Mouse (Mus musculus) midbrain, embryonic 15.5 days (tissue): ENCODE results near the gene Dusp11. TPM values are rescaled to one million over a fixed set of nuclear protein-coding genes. Genes with fewer than 3 reads are reported as not detected.
A peak's percentile ranks its signal among the peaks of the same experiment; 100 is the strongest.
"Not testable (repeated sequence)": the region's sequence is repeated elsewhere in the genome, so short reads cannot be mapped to it uniquely, and the experiment has no call there.

Experiments used
- ATAC-seq: fragments of 200-750 bp; cut with Nextera tagmentation; replicated peaks from 2 replicates; pipeline ENCODE4 v1.8.0; 2017; ENCODE audit warnings: moderate TSS enrichment
- H3K27ac ChIP-seq: fragments of 300-500 bp; sonication (generic); 2 replicates; pipeline ENCODE4 v1.5.1; 2015; ENCODE audit warnings: mild to moderate bottlenecking, inconsistent platforms
- H3K27me3 ChIP-seq: fragments of 300-500 bp; sonication (generic); replicated peaks from 2 replicates; pipeline ENCODE4 v1.6.1; 2015; ENCODE audit warnings: inconsistent platforms
- H3K36me3 ChIP-seq: fragments of 300-500 bp; sonication (generic); replicated peaks from 2 replicates; pipeline ENCODE4 v1.6.1; 2015; ENCODE audit warnings: inconsistent platforms
- H3K4me1 ChIP-seq: fragments of 300-500 bp; sonication (generic); 2 replicates; pipeline ENCODE4 v1.6.1; 2015; ENCODE audit warnings: inconsistent platforms
- H3K4me2 ChIP-seq: fragments of 300-500 bp; sonication (generic); 2 replicates; pipeline ENCODE4 v1.6.1; 2015; ENCODE audit warnings: inconsistent platforms, mild to moderate bottlenecking, moderate library complexity
- H3K4me3 ChIP-seq: fragments of 300-500 bp; sonication (generic); 2 replicates; pipeline ENCODE4 v1.5.1; 2015; ENCODE audit warnings: mild to moderate bottlenecking, inconsistent platforms
- H3K9ac ChIP-seq: fragments of 300-500 bp; sonication (generic); 2 replicates; pipeline ENCODE4 v1.6.1; 2015; ENCODE audit warnings: mild to moderate bottlenecking, inconsistent platforms
- H3K9me3 ChIP-seq: fragments of 300-500 bp; sonication (generic); 2 replicates; pipeline ENCODE4 v1.6.1; 2016; ENCODE audit warnings: inconsistent platforms
- WGBS: fragments of 180-500 bp; shearing (Covaris S2); methylation state at CpG from one replicate; pipeline ENCODE4 v1.1.7; 2015; ENCODE audit warnings: mixed read lengths; 5-methylcytosine and 5-hydroxymethylcytosine counted together
- polyA plus RNA-seq: library from polyadenylated mRNA; unstranded; fragments of >200 nt; fragmentation: Nextera tagmentation; extraction: Ambion mirVana; gene quantifications from 2 replicates; pipeline ENCODE4 v1.2.1, GENCODE M21; 2015

The Dusp11 gene
- polyA plus RNA-seq, 1 experiment from 2014 or later = 60.8 TPM

DNA sequence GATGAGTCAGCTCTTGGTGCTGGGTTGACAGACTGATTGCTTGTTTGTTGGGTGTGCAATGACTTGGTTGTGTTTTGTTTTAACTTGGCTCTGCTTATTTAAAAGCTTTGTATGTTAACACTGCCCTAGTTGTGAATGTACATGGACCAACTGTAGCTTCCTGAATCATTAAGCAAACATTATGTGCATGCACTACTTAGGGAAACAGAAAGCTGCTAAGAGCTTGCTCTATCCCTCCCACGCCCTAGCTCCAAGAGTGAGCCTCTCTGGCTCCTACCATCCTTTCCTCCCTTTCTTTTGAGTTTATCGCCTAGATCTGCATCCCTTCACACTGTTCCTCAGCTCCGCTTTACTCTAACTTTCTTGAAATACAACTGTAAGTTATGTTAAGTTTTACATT, 11.9 kb upstream of the Dusp11 start:
- Histone ChIP-seq H3K27me3 (no peaks in the 10 kb centered on the region), H3K9me3 (no peaks in the 10 kb centered on the region), H3K9ac (no peak overlapping the region), H3K36me3 (no peaks in the 10 kb centered on the region), H3K4me3 (no peak overlapping the region), H3K4me2 (no peak overlapping the region), H3K27ac (no peak overlapping the region), H3K4me1 (no peaks in the 10 kb centered on the region)
- 93% methylated on average over 3 of the region's 3 CpGs for WGBS
- ATAC-seq = no peak

DNA sequence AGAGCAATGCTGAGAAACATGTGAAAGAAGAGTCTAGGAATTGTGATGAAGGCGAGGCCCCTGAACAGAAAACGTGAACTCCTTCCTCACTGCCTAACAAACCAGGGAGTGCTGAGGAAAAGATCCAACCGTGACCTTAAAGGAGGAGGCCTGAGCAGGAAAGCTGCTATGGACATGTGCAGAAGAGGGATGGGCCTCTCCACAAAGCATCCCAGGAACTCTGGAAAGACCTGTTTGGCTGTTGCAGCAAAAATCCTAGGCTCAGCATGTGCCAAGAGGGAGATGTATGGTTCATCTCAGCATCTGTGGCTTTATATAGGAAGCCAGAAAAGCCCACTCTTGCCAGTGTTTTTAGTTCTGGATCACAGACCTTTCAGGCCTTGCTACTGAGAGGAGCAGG, 11.2 kb upstream of the Dusp11 start:
- no peak for ATAC-seq
- Histone ChIP-seq H3K36me3 (no peaks in the 10 kb centered on the region), H3K27ac (no peak overlapping the region), H3K4me1 (no peaks in the 10 kb centered on the region), H3K27me3 (no peaks in the 10 kb centered on the region), H3K4me2 (no peak overlapping the region), H3K9ac (no peak overlapping the region), H3K9me3 (no peaks in the 10 kb centered on the region), H3K4me3 (no peak overlapping the region)
- 76% methylated on average over 3 of the region's 3 CpGs for WGBS

DNA sequence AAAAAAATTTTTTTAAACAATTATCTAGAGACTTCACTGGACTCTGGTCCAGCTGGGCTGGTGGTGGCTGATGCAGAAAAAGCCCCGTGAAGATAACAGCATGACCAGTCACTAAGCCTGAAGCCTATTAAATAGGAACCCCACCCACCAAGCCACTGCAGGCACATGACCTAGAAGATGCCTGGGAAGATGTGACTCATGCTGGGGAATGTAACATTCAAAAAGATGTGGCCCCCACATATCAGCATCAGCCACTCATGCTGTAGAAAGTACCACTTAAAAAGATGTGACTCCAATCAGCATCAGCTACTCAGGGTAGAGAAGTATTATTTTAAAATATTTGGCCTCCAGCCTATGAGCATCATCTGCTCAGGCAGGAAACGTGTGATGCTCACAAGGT, 8.4 kb upstream of the Dusp11 start:
- Histone ChIP-seq H3K9me3 (no peaks in the 10 kb centered on the region), H3K4me3 (no peak overlapping the region), H3K27ac (no peak overlapping the region), H3K27me3 (no peaks in the 10 kb centered on the region), H3K4me1 (no peaks in the 10 kb centered on the region), H3K4me2 (no peak overlapping the region), H3K36me3 (no peaks in the 10 kb centered on the region), H3K9ac (no peak overlapping the region)
- 70% methylated on average over 2 of the region's 2 CpGs for WGBS
- no peak for ATAC-seq

- H3K27me3 ChIP-seq = no peaks in the 10 kb centered on the region
- H3K4me1 ChIP-seq = no peaks in the 10 kb centered on the region
- H3K4me2 ChIP-seq = no peak overlapping the region
- H3K9ac ChIP-seq = no peak overlapping the region
- no peak overlapping the region for H3K4me3 ChIP-seq
- ATAC-seq = no peak
- no peak overlapping the region for H3K27ac ChIP-seq
- no peaks in the 10 kb centered on the region for H3K9me3 ChIP-seq
- 84% methylated on average over 4 of the region's 4 CpGs for WGBS
- no peaks in the 10 kb centered on the region for H3K36me3 ChIP-seq
Measured at GRCm38 (mm10) chr6:85966686-85967085, 5.2 kb upstream of the Dusp11 start.

GRCm38 (mm10) chr6:85966081-85966480, 4.6 kb upstream of the Dusp11 start:
- not testable (repeated sequence) for H3K4me3 ChIP-seq, H3K36me3 ChIP-seq, H3K27me3 ChIP-seq, H3K4me1 ChIP-seq, H3K9me3 ChIP-seq, ATAC-seq, H3K4me2 ChIP-seq, H3K9ac ChIP-seq, H3K27ac ChIP-seq
- WGBS = 42% methylated on average over 6 of the region's 6 CpGs

GRCm38 (mm10) chr6:85957581-85957980, 3.9 kb downstream of the Dusp11 start:
- Histone ChIP-seq H3K4me3 (no peak overlapping the region), H3K4me1 (peaks cover 18% of the 10 kb centered on the region), H3K27ac (no peak overlapping the region), H3K36me3 (peaks cover 33% of the 10 kb centered on the region), H3K9me3 (no peaks in the 10 kb centered on the region), H3K4me2 (no peak overlapping the region), H3K27me3 (no peaks in the 10 kb centered on the region), H3K9ac (0 out of 2 replicates have a peak overlapping the region, but pooled peaks have one; percentile 21)
- ATAC-seq = no peak
- 92% methylated on average over 3 of the region's 3 CpGs for WGBS

GRCm38 (mm10) chr6:85948549-85948948, 12.9 kb downstream of the Dusp11 start:
- Histone ChIP-seq H3K9me3 (no peaks in the 10 kb centered on the region), H3K27me3 (no peaks in the 10 kb centered on the region), H3K36me3 (peaks cover 62% of the 10 kb centered on the region), H3K4me2 (no peak overlapping the region), H3K4me3 (no peak overlapping the region), H3K4me1 (no peaks in the 10 kb centered on the region), H3K27ac (no peak overlapping the region), H3K9ac (no peak overlapping the region)
- ATAC-seq = no peak
- 90% methylated on average over 6 of the region's 6 CpGs for WGBS

DNA sequence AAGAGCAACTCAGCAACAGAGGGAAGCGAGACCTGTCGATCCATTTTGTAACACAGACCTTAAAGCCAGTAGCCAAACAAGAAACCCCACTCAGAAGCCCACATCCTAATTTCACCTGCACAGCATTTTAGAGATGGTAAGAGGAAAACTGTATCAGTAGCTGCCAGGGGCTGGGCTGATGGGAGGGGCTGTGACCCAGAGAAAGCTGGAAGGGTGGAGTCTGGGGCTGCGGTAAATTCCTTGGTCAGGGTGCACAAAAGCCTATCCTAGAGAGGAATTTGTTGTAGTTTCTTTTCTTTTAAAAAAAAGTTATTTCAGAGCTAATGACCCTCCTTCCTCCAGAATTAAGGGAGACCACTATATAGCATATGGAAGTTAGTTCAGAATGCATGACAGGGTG, 19.0 kb downstream of the Dusp11 start:
- H3K4me1 ChIP-seq = 0 out of 2 replicates have a peak, but pooled peaks cover under 1% of the 10 kb centered on the region
- H3K9me3 ChIP-seq = no peaks in the 10 kb centered on the region
- H3K4me3 ChIP-seq = no peak overlapping the region
- peaks cover 24% of the 10 kb centered on the region for H3K36me3 ChIP-seq
- WGBS = 98% methylated on average over 3 of the region's 3 CpGs
- H3K9ac ChIP-seq = no peak overlapping the region
- no peak overlapping the region for H3K4me2 ChIP-seq
- H3K27me3 ChIP-seq = no peaks in the 10 kb centered on the region
- no peak overlapping the region for H3K27ac ChIP-seq
- no peak for ATAC-seq

DNA sequence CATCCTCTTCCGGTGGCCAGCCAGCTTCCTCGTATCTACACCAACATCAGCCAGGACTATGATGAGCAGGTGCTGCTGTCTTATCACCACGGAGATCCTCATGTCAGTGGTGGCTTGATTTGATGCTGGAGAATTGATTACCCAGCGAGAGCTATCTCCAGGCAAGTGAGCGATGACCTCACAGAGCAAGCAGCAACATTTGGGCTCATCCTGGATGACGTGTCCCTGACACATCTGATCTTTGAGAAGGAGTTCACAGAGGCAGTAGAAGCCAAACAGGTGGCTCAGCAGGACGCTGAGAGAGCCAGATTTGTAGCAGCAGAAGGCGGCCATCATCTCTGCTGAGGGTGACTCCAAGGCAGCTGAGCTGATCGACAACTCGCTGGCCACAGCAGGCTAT, 22.8 kb downstream of the Dusp11 start:
- Histone ChIP-seq H3K4me3 (no peak overlapping the region), H3K36me3 (no peaks in the 10 kb centered on the region; the same call in 1 of the 2 replicates), H3K9ac (no peak overlapping the region), H3K4me1 (0 out of 2 replicates have a peak, but pooled peaks cover 8% of the 10 kb centered on the region), H3K9me3 (no peaks in the 10 kb centered on the region), H3K27ac (no peak overlapping the region), H3K4me2 (no peak overlapping the region), H3K27me3 (no peaks in the 10 kb centered on the region)
- WGBS = 84% methylated on average over 10 of the region's 10 CpGs
- ATAC-seq = no peak

GRCm38 (mm10) chr6:85936508-85937465, 24.7 kb downstream of the Dusp11 start:
- Histone ChIP-seq H3K4me2 (peak overlapping the region; percentile 66), H3K4me3 (peak overlapping the region; percentile 52), H3K27ac (peak overlapping the region; percentile 45; the same call in 1 of the 2 replicates), H3K9ac (peak overlapping the region; percentile 53)
- WGBS = 1% methylated on average over 50 of the region's 50 CpGs
- ATAC-seq = peak; percentile 96
- H3K27me3 ChIP-seq, H3K4me1 ChIP-seq, H3K36me3 ChIP-seq, H3K9me3 ChIP-seq: not testable (repeated sequence)

DNA sequence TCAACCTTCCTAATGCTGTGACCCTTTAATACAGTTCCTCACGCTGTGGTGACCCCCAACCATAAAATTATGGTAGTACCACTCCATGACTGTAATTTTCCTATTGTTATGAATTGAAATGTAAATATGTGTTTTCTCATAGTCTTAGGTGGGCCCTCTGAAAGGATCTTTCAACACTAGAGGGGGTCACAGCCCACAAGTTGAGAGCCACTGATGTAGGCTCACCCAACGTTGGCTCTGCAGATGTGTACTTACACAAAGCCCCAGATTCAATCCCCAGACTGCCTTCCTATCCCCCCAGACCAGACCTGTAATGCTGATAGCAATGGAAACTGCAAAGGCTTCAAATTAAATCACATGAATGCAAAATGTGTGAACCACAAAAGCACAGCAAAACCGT, 25.8 kb downstream of the Dusp11 start:
- no peak for ATAC-seq
- 64% methylated on average over 3 of the region's 3 CpGs for WGBS

GRCm38 (mm10) chr6:85934047-85934446, 27.4 kb downstream of the Dusp11 start:
- Histone ChIP-seq H3K9ac (no peak overlapping the region), H3K27me3 (no peaks in the 10 kb centered on the region), H3K4me1 (0 out of 2 replicates have a peak, but pooled peaks cover 8% of the 10 kb centered on the region), H3K4me3 (no peak overlapping the region), H3K27ac (no peak overlapping the region), H3K4me2 (no peak overlapping the region), H3K9me3 (no peaks in the 10 kb centered on the region), H3K36me3 (peaks cover 13% of the 10 kb centered on the region; the same call in 1 of the 2 replicates)
- ATAC-seq = no peak
- 84% methylated on average over 8 of the region's 8 CpGs for WGBS

More for the DNA sequence above, 25.8 kb downstream of the Dusp11 start:
- no peak overlapping the region for H3K9ac ChIP-seq
- no peaks in the 10 kb centered on the region for H3K9me3 ChIP-seq
- H3K36me3 ChIP-seq = peaks cover 7% of the 10 kb centered on the region; the same call in 1 of the 2 replicates
- H3K4me1 ChIP-seq = 0 out of 2 replicates have a peak, but pooled peaks cover 8% of the 10 kb centered on the region
- no peak overlapping the region for H3K4me2 ChIP-seq
- H3K4me3 ChIP-seq = no peak overlapping the region
- no peaks in the 10 kb centered on the region for H3K27me3 ChIP-seq
- no peak overlapping the region for H3K27ac ChIP-seq

DNA sequence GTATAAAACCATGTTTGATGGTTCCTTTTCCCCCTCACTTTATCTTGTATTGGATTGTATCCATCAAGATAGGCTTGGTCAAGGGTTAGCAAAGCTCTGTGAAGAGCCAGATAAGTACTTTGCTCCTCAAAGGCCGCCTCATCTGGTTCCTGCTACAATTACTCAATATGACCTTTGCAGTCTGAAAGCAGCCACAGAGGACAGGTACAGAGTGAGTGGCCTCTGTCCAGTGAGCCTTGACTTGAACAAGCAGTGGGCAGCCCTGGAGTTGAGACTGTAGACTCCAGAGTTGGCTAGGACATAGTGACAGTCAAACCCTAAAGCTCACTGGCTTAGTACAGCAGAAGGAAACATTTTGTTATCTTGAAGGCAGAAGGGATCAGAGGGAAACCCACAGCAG, 32.2 kb downstream of the Dusp11 start:
- no peak for ATAC-seq
- H3K4me2 ChIP-seq = no peak overlapping the region
- no peaks in the 10 kb centered on the region for H3K9me3 ChIP-seq
- no peaks in the 10 kb centered on the region for H3K4me1 ChIP-seq
- WGBS = 92% methylated on average over 1 of the region's 1 CpGs
- H3K9ac ChIP-seq = no peak overlapping the region
- no peak overlapping the region for H3K4me3 ChIP-seq
- peaks cover 50% of the 10 kb centered on the region for H3K36me3 ChIP-seq
- no peaks in the 10 kb centered on the region for H3K27me3 ChIP-seq
- no peak overlapping the region for H3K27ac ChIP-seq
